Mouse (Mus musculus): Measurements from ENCODE around the gene Angel2. TPM values are rescaled to one million over a fixed set of nuclear protein-coding genes. Genes with fewer than 3 reads are reported as not detected.
A peak's percentile ranks its signal among the peaks of the same experiment; 100 is the strongest.

Gene Angel2
- polyA plus RNA-seq, 2 experiments = 47.2 to 47.6 TPM

DNA sequence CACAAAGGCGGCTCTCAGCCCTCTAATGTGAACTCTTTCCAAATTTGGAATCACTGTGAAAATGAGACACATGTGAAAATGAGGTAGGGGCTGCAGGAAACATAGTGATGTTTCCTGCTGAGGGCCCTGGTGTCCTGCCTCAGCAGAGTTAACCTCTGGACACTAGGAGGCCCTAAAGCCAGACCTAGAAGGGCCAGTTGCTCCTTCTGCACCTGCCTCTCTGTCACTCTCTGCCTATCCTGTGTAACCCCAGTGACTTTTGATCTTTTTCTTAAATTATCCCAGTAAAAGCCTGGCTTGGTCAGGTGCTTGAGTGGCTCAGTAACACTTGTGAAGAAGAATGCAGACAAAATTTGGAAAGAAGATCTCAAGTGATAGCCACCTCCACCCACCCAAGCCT lies 49.9 kb downstream of the Angel2 start:
- Histone ChIP-seq H3K9me3 (ENCODE audit: control insufficient read depth, low read length) (no peaks in the 10 kb centered on the region), H3K4me3 (replicated peaks; ENCODE audit: low read length) (no peak overlapping the region), H3K27ac (replicated peaks; ENCODE audit: low read depth, low read length) (no peak overlapping the region), H3K9ac (ENCODE audit: low read depth, low read length, severe bottlenecking) (no peak overlapping the region), H3K36me3 (ENCODE audit: control insufficient read depth, insufficient read depth, low read length) (peaks cover 49% of the 10 kb centered on the region), H3K4me1 (ENCODE audit: control insufficient read depth, insufficient read depth, low read length) (peaks cover 14% of the 10 kb centered on the region), H3K27me3 (ENCODE audit: control insufficient read depth, insufficient read depth, low read length) (no peaks in the 10 kb centered on the region), H3K4me2 (replicated peaks; ENCODE audit: low read depth, low read length, severe bottlenecking) (no peak overlapping the region)
- WGBS = 71% methylated on average over 1 of the region's 1 CpGs
- ATAC-seq (ENCODE audit: low FRiP score, low read depth) = no peak
- no peak for TF ChIP-seq POLR2A (IDR thresholded peaks at IDR 0.05; ENCODE audit: borderline replicate concordance, extremely low read depth, insufficient read depth, insufficient read length)
- no peak for DNase-seq (ENCODE audit: low spot score)

DNA sequence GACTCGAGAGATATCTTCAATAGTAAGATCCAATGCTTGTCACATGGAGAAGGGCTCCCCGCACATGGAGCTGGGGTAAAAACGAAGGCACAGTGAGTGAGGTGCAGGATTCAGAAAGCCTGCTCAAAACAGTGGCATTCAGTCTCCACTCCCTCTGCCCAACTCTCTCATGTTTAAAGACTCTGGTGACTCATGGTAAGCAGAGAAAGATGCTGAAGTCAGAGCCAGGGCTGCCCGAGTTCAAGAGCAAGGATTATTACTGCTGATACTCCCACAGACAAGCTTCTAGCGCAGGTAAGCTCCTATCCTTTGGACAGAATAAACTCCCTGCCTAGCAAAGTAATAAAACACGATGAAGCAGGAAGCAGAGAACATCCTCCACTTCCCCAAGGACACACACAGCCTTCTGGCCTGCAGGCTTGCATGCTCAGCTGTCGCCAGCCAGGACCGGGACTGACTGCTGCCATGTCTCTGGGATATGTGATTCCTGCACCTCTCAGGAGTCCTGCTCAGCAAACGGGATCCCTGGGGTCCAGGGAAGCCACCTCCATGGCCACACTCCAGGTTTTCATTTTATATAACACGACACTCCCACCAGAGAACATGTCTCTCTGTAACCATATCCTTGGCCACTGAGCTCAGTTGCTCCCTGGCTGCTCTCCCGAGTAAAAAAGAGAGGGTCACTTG lies 52.1 kb downstream of the Angel2 start:
- Histone ChIP-seq H3K36me3 (ENCODE audit: control insufficient read depth, insufficient read depth, low read length) (peaks cover 30% of the 10 kb centered on the region), H3K4me2 (replicated peaks; ENCODE audit: low read depth, low read length, severe bottlenecking) (peak overlapping the region; percentile 94), H3K9ac (ENCODE audit: low read depth, low read length, severe bottlenecking) (peak overlapping the region; percentile 86), H3K4me1 (ENCODE audit: control insufficient read depth, insufficient read depth, low read length) (peaks cover 14% of the 10 kb centered on the region), H3K9me3 (ENCODE audit: control insufficient read depth, low read length) (no peaks in the 10 kb centered on the region), H3K27ac (replicated peaks; ENCODE audit: low read depth, low read length) (no peak overlapping the region), H3K27me3 (ENCODE audit: control insufficient read depth, insufficient read depth, low read length) (no peaks in the 10 kb centered on the region), H3K4me3 (replicated peaks; ENCODE audit: low read length) (peak overlapping the region; percentile 78)
- WGBS = 31% methylated on average over 11 of the region's 11 CpGs
- no peak for ATAC-seq (ENCODE audit: low FRiP score, low read depth)
- TF ChIP-seq POLR2A (IDR thresholded peaks at IDR 0.05; ENCODE audit: borderline replicate concordance, extremely low read depth, insufficient read depth, insufficient read length) = no peak
- no peak for DNase-seq (ENCODE audit: low spot score)

DNA sequence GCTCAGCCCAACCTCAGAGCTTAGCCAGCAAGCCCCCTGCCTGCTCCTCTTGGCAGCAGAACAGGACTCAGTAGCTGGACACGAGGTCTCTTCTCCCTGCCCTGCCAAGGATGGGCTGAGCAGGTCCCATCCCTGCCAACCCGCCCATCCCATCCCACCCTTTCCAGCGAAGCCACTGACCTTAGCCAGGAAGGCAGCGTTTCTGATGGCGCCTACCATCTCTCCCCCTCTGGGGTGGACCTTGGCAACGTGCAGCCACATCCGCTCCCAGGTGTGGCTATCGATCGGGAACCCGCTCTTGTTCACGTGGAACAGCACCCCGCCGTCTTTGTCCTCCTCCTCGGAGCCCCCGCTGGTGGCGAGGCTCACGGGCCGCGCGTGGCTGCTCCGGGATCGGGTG lies 53.1 kb downstream of the Angel2 start:
- no peak for TF ChIP-seq POLR2A (IDR thresholded peaks at IDR 0.05; ENCODE audit: borderline replicate concordance, extremely low read depth, insufficient read depth, insufficient read length)
- 0% methylated on average over 19 of the region's 22 CpGs for WGBS
- DNase-seq (ENCODE audit: low spot score) (no peak), ATAC-seq (ENCODE audit: low FRiP score, low read depth) (no peak)
- no peaks in the 10 kb centered on the region for H3K27me3 ChIP-seq (ENCODE audit: control insufficient read depth, insufficient read depth, low read length)
- peaks cover 14% of the 10 kb centered on the region for H3K4me1 ChIP-seq (ENCODE audit: control insufficient read depth, insufficient read depth, low read length)
- H3K9me3 ChIP-seq (ENCODE audit: control insufficient read depth, low read length) = no peaks in the 10 kb centered on the region
- peak overlapping the region; percentile 94 for H3K4me2 ChIP-seq (replicated peaks; ENCODE audit: low read depth, low read length, severe bottlenecking)
- peak overlapping the region; percentile 86 for H3K9ac ChIP-seq (ENCODE audit: low read depth, low read length, severe bottlenecking)
- peaks cover 22% of the 10 kb centered on the region for H3K36me3 ChIP-seq (ENCODE audit: control insufficient read depth, insufficient read depth, low read length)
- H3K4me3 ChIP-seq (replicated peaks; ENCODE audit: low read length) = peak overlapping the region; percentile 78
- peak overlapping the region; percentile 5; the same call in 1 of the 2 replicates for H3K27ac ChIP-seq (replicated peaks; ENCODE audit: low read depth, low read length)

DNA sequence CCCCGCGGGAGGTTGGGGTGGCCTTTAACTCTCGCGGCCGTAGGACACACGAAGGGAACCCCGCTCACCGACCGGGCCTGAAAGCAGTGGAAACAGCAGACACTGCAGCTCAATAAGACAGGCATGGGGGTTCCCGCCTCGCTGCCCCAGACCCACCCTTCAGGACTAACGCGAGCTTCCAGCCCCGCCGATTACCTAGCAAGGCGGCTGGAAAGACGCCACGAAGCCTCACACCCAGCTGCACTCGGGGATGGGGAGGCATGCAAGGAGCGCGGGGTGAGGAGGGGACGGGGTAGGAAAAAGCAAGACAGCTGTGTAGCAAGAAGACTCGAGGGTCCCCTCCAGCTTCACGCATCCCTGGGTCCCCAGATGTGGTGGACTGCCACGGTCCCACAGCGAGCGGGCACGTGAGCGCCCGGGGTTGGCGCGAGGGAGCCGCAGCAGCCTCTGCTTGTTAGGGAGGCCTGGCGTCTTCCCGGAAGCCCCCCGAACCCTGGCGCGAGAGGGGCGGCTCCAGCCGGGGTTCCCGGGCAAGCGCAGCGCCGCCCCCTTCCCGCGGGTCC lies 53.7 kb downstream of the Angel2 start:
- DNase-seq (ENCODE audit: low spot score) (peak; percentile 55), ATAC-seq (ENCODE audit: low FRiP score, low read depth) (peak; percentile 76)
- peak overlapping the region; percentile 86 for H3K9ac ChIP-seq (ENCODE audit: low read depth, low read length, severe bottlenecking)
- under 1% methylated on average over 45 of the region's 46 CpGs for WGBS
- H3K4me3 ChIP-seq (replicated peaks; ENCODE audit: low read length) = peak overlapping the region; percentile 78
- H3K4me2 ChIP-seq (replicated peaks; ENCODE audit: low read depth, low read length, severe bottlenecking) = peak overlapping the region; percentile 94
- H3K36me3 ChIP-seq (ENCODE audit: control insufficient read depth, insufficient read depth, low read length) = peaks cover 16% of the 10 kb centered on the region
- H3K4me1 ChIP-seq (ENCODE audit: control insufficient read depth, insufficient read depth, low read length) = peaks cover 14% of the 10 kb centered on the region
- TF ChIP-seq POLR2A (IDR thresholded peaks at IDR 0.05; ENCODE audit: borderline replicate concordance, extremely low read depth, insufficient read depth, insufficient read length) = 0 out of 2 replicates have a peak, but pooled peaks have one; percentile 48
- peak overlapping the region; percentile 93 for H3K27ac ChIP-seq (replicated peaks; ENCODE audit: low read depth, low read length)
- no peaks in the 10 kb centered on the region for H3K27me3 ChIP-seq (ENCODE audit: control insufficient read depth, insufficient read depth, low read length)
- H3K9me3 ChIP-seq (ENCODE audit: control insufficient read depth, low read length) = no peaks in the 10 kb centered on the region

DNA sequence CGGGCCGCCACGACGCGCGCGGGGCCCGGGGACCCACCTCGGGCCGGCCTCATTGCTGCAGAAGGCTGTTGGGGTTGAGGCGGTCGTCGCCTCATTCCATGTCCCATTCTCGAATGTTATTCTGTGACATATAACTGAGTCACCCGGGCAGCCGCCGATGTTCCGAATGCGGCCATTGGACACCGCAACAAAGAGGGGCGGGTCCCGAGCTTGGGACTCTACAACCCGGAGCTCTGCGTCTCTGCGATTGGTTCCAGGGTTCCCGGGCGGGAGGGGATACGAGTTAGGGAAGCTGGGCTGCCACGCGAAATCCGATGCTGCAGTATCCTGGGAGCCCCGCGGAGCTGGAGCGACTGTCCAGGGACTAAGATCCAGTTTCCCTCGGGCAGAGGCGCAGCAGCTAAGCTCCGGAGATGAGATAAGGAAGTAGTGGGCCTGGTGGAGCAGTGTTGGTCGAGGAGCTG lies 54.2 kb downstream of the Angel2 start, which contains the start of gene Vash2:
Vash2 (minus strand) TSS at position 197 of the 464 bp plus-strand sequence.
- Histone ChIP-seq H3K4me2 (replicated peaks; ENCODE audit: low read depth, low read length, severe bottlenecking) (peak within 1 kb of the TSS; percentile 94), H3K27me3 (ENCODE audit: control insufficient read depth, insufficient read depth, low read length) (no peaks in the 10 kb centered on the region), H3K9me3 (ENCODE audit: control insufficient read depth, low read length) (no peaks in the 10 kb centered on the region), H3K4me1 (ENCODE audit: control insufficient read depth, insufficient read depth, low read length) (peaks cover 14% of the 10 kb centered on the region), H3K36me3 (ENCODE audit: control insufficient read depth, insufficient read depth, low read length) (peaks cover 11% of the 10 kb centered on the region), H3K27ac (replicated peaks; ENCODE audit: low read depth, low read length) (peak within 1 kb of the TSS; percentile 93), H3K9ac (ENCODE audit: low read depth, low read length, severe bottlenecking) (peak within 1 kb of the TSS; percentile 86), H3K4me3 (replicated peaks; ENCODE audit: low read length) (peak within 1 kb of the TSS; percentile 78)
- peak; percentile 71; the same call in 1 of the 2 replicates for TF ChIP-seq POLR2A (IDR thresholded peaks at IDR 0.05; ENCODE audit: borderline replicate concordance, extremely low read depth, insufficient read depth, insufficient read length)
- peak; percentile 95 for DNase-seq (ENCODE audit: low spot score)
- WGBS = under 1% methylated on average over 37 of the region's 38 CpGs
- ATAC-seq (ENCODE audit: low FRiP score, low read depth) = peak; percentile 98
